Mouse (Mus musculus): ENCODE data around the gene Mroh7.

GRCm38 (mm10) chr4:106693841-106694430 is 36.8 kb downstream of the Mroh7 start:
- no peak for TF ChIP-seq POLR2A (IDR thresholded peaks at IDR 0.05; ENCODE audit: insufficient read depth, low read depth, low read length)
- no peak for TF ChIP-seq CTCF (IDR thresholded peaks at IDR 0.05)
- no peak for TF ChIP-seq EP300 (IDR thresholded peaks at IDR 0.05; ENCODE audit: insufficient read depth, low read depth, low read length)
